Mouse (Mus musculus): ENCODE results near the gene Akap8. TPM values are rescaled to one million over a fixed set of nuclear protein-coding genes. Genes with fewer than 3 reads are reported as not detected.

Akap8 gene
- polyA plus RNA-seq, 1 experiment from 2014 or later = 44.3 TPM

DNA sequence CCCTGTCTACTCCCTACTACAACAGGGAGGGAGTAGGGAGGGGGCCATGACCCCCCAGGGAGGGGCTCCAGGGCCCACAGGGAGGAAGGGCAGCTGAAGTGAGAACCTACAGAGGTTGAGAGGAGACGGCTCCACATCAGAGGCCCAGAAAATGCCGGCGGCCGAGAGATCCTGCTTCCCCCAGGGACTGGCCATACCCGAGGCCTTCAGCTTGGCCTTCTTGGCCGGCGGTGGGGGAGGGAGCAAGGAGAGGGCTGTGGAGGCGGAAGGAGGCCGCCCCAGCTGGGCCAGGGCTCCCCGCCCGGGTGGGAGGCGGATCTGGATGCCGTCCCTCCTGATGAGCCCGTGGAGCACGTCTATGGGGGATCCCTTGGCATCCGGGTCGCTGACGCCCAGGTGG, 38.9 kb upstream of the Akap8 start:
- H3K4me1 ChIP-seq (ENCODE audit: control insufficient read depth, insufficient read depth, low read length) = peaks cover 12% of the 10 kb centered on the region
- 89% methylated on average over 18 of the region's 18 CpGs for WGBS (ENCODE audit: insufficient replicate concordance)
- H3K9ac ChIP-seq (ENCODE audit: low read depth, low read length) = no peak overlapping the region
- no peak overlapping the region for H3K4me2 ChIP-seq
- ATAC-seq (replicated peaks; ENCODE audit: insufficient number of reproducible peaks, low FRiP score, low TSS enrichment) = no peak
- peaks cover 37% of the 10 kb centered on the region for H3K36me3 ChIP-seq (ENCODE audit: control insufficient read depth, insufficient read depth, low read length)
- H3K27ac ChIP-seq (ENCODE audit: low read depth, low read length) = no peak overlapping the region
- H3K27me3 ChIP-seq (ENCODE audit: control insufficient read depth, insufficient read depth, low read length) = no peaks in the 10 kb centered on the region
- no peak overlapping the region for H3K4me3 ChIP-seq (ENCODE audit: low read depth, low read length)
- H3K9me3 ChIP-seq (replicated peaks; ENCODE audit: control insufficient read depth, low read length) = no peaks in the 10 kb centered on the region

DNA sequence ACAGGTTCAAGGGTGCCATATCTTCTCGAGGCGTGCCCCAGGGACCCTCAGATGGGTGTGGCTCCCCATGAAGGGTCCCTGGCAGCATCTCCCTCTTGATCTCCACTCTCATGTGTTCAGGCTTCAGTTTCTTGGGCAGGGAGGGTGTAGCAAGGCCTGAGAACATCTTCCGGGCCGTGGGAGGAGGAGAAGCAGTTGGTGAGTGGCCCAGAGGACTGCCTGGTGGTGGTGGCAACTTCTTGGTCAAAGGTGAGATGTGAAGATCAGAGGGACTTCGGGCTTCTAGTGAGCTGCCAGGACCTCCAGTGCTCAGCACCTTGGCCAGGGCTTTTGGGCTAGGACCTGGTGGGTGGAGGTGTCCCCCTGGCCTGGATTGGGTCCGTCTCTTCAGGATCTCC, 37.9 kb upstream of the Akap8 start:
- ATAC-seq (replicated peaks; ENCODE audit: insufficient number of reproducible peaks, low FRiP score, low TSS enrichment) = no peak
- 92% methylated on average over 6 of the region's 6 CpGs for WGBS (ENCODE audit: insufficient replicate concordance)
- Histone ChIP-seq H3K9ac (ENCODE audit: low read depth, low read length) (no peak overlapping the region), H3K4me3 (ENCODE audit: low read depth, low read length) (no peak overlapping the region), H3K4me1 (ENCODE audit: control insufficient read depth, insufficient read depth, low read length) (peaks cover 8% of the 10 kb centered on the region), H3K9me3 (replicated peaks; ENCODE audit: control insufficient read depth, low read length) (no peaks in the 10 kb centered on the region), H3K27ac (ENCODE audit: low read depth, low read length) (no peak overlapping the region), H3K4me2 (no peak overlapping the region), H3K27me3 (ENCODE audit: control insufficient read depth, insufficient read depth, low read length) (no peaks in the 10 kb centered on the region), H3K36me3 (ENCODE audit: control insufficient read depth, insufficient read depth, low read length) (peaks cover 40% of the 10 kb centered on the region)

DNA sequence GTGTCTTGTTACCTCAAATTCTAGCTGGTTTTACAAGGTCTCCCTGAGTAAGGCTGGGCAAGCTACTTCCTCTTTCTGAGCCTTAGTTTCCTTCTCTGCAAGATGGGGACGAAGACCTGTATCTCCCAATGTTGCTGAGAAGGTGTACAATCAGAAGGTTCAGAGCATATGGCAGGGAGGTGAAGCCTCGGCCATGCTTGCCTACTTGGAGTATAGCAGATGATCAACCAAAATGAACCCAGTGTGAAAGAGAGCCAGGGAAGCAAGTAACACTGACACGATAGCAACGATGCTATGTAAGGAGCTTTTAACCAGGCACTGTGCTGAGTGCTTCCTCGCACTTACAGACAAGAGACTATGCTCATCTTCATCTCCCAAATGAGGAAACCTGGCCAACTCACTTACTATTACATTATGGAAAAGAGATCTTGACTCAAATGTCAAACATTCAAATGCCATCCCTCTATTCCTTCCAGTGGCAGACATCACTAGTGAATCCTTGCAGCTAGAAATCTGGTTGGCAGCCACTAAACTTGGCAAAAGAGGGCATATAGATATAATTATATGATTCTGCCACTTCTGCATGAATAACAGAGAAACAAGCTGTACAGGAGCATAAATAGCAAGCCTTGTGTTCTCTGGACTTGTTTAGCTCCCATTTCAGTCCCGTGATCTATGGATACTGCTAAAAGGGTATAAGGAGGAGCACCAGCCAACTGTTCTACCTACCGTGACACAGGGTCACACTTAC, 37.3 kb upstream of the Akap8 start:
- Histone ChIP-seq H3K9me3 (replicated peaks; ENCODE audit: control insufficient read depth, low read length) (no peaks in the 10 kb centered on the region), H3K9ac (ENCODE audit: low read depth, low read length) (no peak overlapping the region), H3K4me2 (no peak overlapping the region), H3K27me3 (ENCODE audit: control insufficient read depth, insufficient read depth, low read length) (no peaks in the 10 kb centered on the region), H3K4me3 (ENCODE audit: low read depth, low read length) (no peak overlapping the region), H3K4me1 (ENCODE audit: control insufficient read depth, insufficient read depth, low read length) (peaks cover 8% of the 10 kb centered on the region), H3K27ac (ENCODE audit: low read depth, low read length) (no peak overlapping the region), H3K36me3 (ENCODE audit: control insufficient read depth, insufficient read depth, low read length) (peaks cover 40% of the 10 kb centered on the region)
- no peak for ATAC-seq (replicated peaks; ENCODE audit: insufficient number of reproducible peaks, low FRiP score, low TSS enrichment)
- WGBS (ENCODE audit: insufficient replicate concordance) = 94% methylated on average over 7 of the region's 7 CpGs

DNA sequence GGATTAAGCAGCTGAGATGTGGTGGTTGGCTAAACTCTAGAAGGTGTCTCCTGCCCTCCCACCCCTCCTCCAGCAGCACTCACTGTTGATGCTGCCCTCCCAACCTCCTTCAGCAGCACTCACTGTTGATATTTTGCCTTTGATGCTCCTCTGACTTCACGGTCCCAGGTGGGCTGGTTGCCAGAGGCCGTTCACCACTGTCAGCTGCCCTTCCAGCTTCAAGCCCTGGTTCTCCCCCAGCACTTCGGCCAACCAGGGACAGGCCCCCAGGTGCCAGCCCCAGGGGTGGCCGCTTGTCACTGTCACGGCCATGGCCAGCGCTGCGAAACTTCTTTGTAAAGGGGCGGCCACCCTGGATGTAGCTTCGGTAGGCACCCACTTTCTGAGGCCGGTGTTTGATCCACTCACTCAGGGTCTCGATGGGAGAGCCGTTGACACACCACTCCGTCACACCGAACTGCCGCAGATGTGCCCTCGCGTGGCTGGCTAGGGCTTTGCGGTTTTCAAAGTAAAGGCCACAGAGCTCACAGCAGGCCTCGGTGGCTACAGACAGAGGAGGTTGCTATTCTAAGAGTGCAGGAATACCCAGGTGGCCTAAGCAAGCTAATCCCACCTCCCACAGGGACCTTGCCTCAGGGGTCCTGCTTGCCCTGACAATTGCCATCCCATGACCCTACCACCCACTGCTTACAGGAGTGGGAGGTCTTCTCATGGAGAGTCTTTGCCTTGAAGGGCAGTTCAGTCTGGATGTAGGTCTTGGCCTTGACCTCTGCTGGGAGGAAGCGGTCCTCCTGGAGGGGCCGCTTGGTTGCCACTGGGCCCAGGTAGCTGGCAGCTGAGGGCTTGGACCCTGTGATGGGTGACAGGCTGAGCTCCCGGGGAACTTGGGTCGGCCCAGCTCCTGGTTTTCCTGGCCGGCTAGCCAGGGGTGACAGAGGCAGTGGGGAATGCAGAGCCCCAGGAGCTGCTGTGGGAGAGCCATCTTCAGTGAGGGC, 36.0 kb upstream of the Akap8 start:
- 84% methylated on average over 24 of the region's 24 CpGs for WGBS (ENCODE audit: insufficient replicate concordance)
- Histone ChIP-seq H3K27ac (ENCODE audit: low read depth, low read length) (no peak overlapping the region), H3K4me3 (ENCODE audit: low read depth, low read length) (no peak overlapping the region), H3K27me3 (ENCODE audit: control insufficient read depth, insufficient read depth, low read length) (no peaks in the 10 kb centered on the region), H3K9me3 (replicated peaks; ENCODE audit: control insufficient read depth, low read length) (no peaks in the 10 kb centered on the region), H3K36me3 (ENCODE audit: control insufficient read depth, insufficient read depth, low read length) (peaks cover 40% of the 10 kb centered on the region), H3K4me2 (no peak overlapping the region), H3K9ac (ENCODE audit: low read depth, low read length) (no peak overlapping the region), H3K4me1 (ENCODE audit: control insufficient read depth, insufficient read depth, low read length) (no peaks in the 10 kb centered on the region)
- no peak for ATAC-seq (replicated peaks; ENCODE audit: insufficient number of reproducible peaks, low FRiP score, low TSS enrichment)

DNA sequence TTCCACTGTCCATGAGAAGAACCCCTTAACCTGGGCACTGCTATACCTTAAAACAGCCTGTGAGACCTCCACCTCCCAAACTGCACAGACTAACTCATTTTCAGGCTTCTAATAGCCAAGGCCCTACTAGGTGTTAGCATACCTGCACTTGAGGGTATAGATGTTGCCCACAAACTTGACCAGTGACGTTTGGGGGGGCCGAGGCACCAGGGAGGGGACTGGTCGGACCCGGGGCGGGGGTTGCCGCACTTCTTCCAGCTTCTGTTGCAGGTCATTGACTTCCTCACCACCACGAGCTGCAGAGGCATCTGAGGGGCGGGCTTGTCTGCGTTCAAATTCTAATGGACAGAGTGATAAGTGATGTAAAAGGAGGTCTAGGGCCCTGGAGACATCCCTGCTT, 35.2 kb upstream of the Akap8 start:
- Histone ChIP-seq H3K4me1 (ENCODE audit: control insufficient read depth, insufficient read depth, low read length) (0 out of 2 replicates have a peak, but pooled peaks cover under 1% of the 10 kb centered on the region), H3K27me3 (ENCODE audit: control insufficient read depth, insufficient read depth, low read length) (no peaks in the 10 kb centered on the region), H3K27ac (ENCODE audit: low read depth, low read length) (no peak overlapping the region), H3K9ac (ENCODE audit: low read depth, low read length) (no peak overlapping the region), H3K4me2 (no peak overlapping the region), H3K4me3 (ENCODE audit: low read depth, low read length) (no peak overlapping the region), H3K36me3 (ENCODE audit: control insufficient read depth, insufficient read depth, low read length) (peaks cover 37% of the 10 kb centered on the region), H3K9me3 (replicated peaks; ENCODE audit: control insufficient read depth, low read length) (no peaks in the 10 kb centered on the region)
- no peak for ATAC-seq (replicated peaks; ENCODE audit: insufficient number of reproducible peaks, low FRiP score, low TSS enrichment)
- 88% methylated on average over 9 of the region's 9 CpGs for WGBS (ENCODE audit: insufficient replicate concordance)

DNA sequence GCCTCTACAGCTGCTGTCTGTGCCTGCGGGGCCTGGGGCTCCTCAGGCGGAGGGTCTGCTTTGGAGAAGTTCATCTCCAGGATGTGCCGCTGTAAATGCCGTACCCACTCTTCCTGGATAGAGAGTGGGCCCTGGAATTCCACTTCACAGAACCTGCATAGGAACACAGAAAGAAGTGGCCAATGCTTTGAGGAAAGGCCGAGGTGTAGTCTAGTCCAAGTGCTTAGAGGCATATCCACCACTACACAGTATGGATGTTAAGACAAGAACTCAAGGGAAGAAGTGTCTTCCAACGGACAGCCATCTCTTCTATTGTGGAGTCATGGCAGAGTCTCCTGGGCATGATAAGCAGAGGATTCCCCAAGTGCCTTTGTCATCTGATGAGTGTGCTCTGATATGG, 34.0 kb upstream of the Akap8 start:
- H3K27me3 ChIP-seq (ENCODE audit: control insufficient read depth, insufficient read depth, low read length) = no peaks in the 10 kb centered on the region
- H3K4me3 ChIP-seq (ENCODE audit: low read depth, low read length) = no peak overlapping the region
- no peak for ATAC-seq (replicated peaks; ENCODE audit: insufficient number of reproducible peaks, low FRiP score, low TSS enrichment)
- no peak overlapping the region for H3K4me2 ChIP-seq
- H3K27ac ChIP-seq (ENCODE audit: low read depth, low read length) = no peak overlapping the region
- peaks cover 36% of the 10 kb centered on the region for H3K36me3 ChIP-seq (ENCODE audit: control insufficient read depth, insufficient read depth, low read length)
- H3K4me1 ChIP-seq (ENCODE audit: control insufficient read depth, insufficient read depth, low read length) = 0 out of 2 replicates have a peak, but pooled peaks cover 2% of the 10 kb centered on the region
- WGBS (ENCODE audit: insufficient replicate concordance) = 85% methylated on average over 6 of the region's 6 CpGs
- no peaks in the 10 kb centered on the region for H3K9me3 ChIP-seq (replicated peaks; ENCODE audit: control insufficient read depth, low read length)
- H3K9ac ChIP-seq (ENCODE audit: low read depth, low read length) = no peak overlapping the region

DNA sequence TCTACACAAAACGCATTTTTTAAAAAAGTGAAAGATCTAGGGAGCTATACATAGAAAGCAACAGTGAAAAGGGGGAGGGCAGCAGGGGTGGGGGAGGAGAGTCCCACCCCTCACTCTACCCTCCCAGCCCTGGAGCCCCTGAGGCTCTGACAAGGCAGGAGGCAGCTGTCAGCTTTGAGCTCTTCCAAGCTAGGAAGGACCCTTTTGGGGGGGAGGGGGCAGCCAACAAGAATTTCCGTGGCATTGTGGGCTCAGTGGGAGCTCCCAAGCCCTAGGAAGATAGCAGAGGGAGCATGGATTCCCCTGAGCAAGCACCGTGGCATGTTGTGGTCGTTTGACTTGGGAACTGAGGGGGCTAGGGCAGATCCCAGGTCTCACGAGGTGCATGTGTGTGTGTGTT, 33.2 kb upstream of the Akap8 start:
- Histone ChIP-seq H3K27ac (ENCODE audit: low read depth, low read length) (no peak overlapping the region), H3K4me2 (no peak overlapping the region), H3K36me3 (ENCODE audit: control insufficient read depth, insufficient read depth, low read length) (peaks cover 32% of the 10 kb centered on the region), H3K4me1 (ENCODE audit: control insufficient read depth, insufficient read depth, low read length) (peaks cover 4% of the 10 kb centered on the region), H3K9ac (ENCODE audit: low read depth, low read length) (no peak overlapping the region), H3K4me3 (ENCODE audit: low read depth, low read length) (no peak overlapping the region), H3K9me3 (replicated peaks; ENCODE audit: control insufficient read depth, low read length) (no peaks in the 10 kb centered on the region), H3K27me3 (ENCODE audit: control insufficient read depth, insufficient read depth, low read length) (no peaks in the 10 kb centered on the region)
- 61% methylated on average over 5 of the region's 5 CpGs for WGBS (ENCODE audit: insufficient replicate concordance)
- no peak for ATAC-seq (replicated peaks; ENCODE audit: insufficient number of reproducible peaks, low FRiP score, low TSS enrichment)

DNA sequence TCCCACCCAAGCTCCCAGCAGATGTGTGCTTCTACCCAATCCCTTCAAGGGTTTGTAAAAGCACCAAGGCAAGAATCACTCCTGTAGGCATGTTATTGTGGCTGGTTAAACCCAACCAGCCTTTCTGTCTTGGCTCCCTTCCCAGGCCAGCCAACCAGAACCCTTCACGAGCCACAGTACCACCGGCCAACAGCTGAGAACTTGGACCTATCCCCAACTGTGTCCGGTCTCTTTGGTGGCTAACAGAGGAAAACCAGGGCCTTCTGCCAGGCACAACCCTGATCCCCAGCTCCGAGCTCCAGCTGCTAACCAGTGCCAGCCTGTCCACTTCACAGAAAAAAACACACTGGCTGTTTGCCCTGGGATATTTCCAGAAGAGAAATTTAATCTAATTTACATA, 32.7 kb upstream of the Akap8 start:
- Histone ChIP-seq H3K9ac (ENCODE audit: low read depth, low read length) (no peak overlapping the region), H3K4me3 (ENCODE audit: low read depth, low read length) (no peak overlapping the region), H3K4me2 (no peak overlapping the region), H3K27ac (ENCODE audit: low read depth, low read length) (no peak overlapping the region), H3K4me1 (ENCODE audit: control insufficient read depth, insufficient read depth, low read length) (peaks cover 9% of the 10 kb centered on the region), H3K36me3 (ENCODE audit: control insufficient read depth, insufficient read depth, low read length) (peaks cover 29% of the 10 kb centered on the region), H3K9me3 (replicated peaks; ENCODE audit: control insufficient read depth, low read length) (no peaks in the 10 kb centered on the region), H3K27me3 (ENCODE audit: control insufficient read depth, insufficient read depth, low read length) (no peaks in the 10 kb centered on the region)
- no peak for ATAC-seq (replicated peaks; ENCODE audit: insufficient number of reproducible peaks, low FRiP score, low TSS enrichment)
- 85% methylated on average over 4 of the region's 4 CpGs for WGBS (ENCODE audit: insufficient replicate concordance)
